Mouse (Mus musculus) heart, postnatal 4 days (tissue): ENCODE results near the gene Tox4. TPM values are rescaled to one million over a fixed set of nuclear protein-coding genes. Genes with fewer than 3 reads are reported as not detected.

ENCODE experiments used
- DNase-seq: peaks from one replicate; pipeline ENCODE4 v3.0.0; 2021
- total RNA-seq, 2 experiments: library from RNA; stranded (reverse); gene quantifications; 2 replicates each; pipeline ENCODE4 v1.2.3; 2021

Gene Tox4
- total RNA-seq, 2 experiments from 2014 or later = 37.4 to 39.3 TPM

DNA sequence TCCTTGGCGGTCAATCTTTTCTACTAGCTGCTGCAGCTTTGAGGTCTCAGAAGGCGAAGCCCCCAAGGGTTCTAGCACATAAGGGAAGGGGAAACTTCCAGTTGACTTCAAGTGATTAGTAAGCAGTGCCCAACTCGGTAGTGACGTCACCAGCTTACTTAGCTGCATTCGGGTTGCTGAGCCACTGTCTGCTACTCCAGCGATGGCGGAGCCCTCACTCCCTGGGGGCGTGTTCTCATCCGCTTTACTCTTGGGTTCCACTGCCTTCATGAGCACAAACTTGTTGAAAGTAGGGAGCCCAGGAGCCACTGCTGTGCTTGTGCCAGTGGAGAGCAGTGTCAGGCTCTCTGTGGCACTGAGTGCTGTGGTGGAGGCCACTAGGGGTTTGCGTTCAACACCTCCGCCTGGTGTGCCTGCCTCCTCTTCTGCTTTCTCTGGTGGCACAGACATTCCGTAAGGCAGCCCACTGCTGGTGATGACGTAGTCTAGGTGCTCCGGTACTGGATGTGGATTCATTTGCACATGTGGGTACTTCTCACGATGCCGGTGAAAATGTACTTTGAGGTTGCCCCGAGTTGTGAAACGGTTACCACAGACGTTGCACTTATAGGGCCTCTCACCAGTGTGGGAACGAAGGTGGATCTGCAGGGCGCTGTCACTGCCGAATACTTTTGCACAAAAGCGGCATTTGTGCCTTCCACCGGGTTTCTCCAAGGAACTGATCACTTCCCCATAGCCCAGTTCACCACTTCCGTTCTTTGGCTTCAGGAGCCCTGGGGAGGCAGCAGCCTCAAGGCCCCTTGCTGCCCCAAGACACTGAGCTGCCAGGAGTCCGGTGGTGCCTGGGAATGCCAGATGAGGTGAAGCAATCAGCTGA lies 35.2 kb downstream of the Tox4 start:
- no peak for DNase-seq

DNA sequence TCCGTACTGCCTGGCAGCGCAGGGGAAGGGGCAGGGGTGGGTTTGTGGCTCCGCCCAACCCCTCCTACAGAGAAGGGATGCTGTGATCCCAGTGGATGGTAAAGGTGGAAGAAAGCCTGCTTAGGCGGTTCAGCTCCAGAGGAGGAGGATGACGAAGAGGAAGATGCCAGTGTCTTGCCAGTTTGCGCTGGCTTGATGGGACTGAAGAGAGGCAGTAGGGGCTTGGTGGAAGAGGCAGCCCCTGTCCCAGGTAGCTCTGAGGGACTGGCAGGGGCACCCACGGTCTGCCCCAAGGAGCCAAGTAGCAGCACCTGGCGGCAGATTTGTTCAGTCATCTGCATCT lies 35.8 kb downstream of the Tox4 start:
- DNase-seq = no peak

DNA sequence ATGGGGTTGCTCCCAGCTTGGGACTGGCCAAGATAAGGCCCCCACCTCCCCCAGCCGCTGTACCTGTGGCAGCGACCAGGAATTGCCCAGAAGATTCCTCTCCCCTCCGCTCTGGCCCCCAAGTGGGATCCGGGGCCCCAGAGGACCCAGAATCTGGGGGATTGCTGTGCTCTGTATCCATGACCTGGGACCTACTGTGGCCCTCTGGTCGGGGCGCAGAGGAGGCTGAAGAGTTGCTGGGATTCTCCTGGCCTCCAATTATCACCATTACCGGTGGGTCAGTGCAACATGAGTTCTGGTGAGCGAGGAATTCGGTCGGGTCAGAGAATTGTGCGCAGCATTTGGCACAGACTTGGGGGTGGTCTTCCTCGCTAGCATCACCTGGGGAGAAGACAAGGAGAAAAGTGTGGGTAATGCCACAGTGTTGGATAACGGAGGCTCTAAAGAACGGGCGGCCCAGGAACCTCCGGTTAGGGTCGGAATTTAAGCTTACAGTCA lies 36.4 kb downstream of the Tox4 start:
- no peak for DNase-seq

DNA sequence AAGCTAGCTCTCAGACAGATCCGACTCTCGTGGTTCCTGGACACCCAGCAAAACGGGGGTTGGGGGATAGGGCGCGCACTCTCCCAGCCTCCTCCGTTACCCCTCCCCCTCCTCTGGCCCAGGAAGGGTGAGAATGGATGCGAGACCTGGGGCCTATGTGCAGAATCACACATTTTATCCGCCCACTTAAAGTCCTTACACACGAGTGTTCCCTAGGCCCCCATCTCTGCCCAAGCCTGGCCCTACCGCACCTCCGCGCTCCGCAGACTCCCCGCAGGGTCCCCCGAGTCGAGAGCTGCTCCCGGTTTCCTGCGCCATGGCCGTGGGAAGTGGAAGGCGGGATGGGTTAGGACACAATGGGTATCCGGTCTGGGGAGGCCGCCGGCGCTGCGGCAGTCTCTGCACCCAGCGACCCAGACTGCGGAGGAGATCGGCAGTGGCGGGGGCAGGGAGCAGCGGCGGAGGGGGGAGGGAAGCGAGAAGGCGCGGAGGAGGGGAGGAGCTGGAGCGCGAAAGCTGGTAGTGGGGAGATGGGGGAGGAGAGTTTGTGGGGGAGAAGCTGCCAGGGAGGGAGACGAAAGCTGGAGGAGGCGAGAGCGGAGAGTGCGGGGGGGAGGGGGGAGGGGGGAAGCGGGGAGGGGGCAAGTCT lies 37.0 kb downstream of the Tox4 start:
- peak; percentile 72 for DNase-seq

DNA sequence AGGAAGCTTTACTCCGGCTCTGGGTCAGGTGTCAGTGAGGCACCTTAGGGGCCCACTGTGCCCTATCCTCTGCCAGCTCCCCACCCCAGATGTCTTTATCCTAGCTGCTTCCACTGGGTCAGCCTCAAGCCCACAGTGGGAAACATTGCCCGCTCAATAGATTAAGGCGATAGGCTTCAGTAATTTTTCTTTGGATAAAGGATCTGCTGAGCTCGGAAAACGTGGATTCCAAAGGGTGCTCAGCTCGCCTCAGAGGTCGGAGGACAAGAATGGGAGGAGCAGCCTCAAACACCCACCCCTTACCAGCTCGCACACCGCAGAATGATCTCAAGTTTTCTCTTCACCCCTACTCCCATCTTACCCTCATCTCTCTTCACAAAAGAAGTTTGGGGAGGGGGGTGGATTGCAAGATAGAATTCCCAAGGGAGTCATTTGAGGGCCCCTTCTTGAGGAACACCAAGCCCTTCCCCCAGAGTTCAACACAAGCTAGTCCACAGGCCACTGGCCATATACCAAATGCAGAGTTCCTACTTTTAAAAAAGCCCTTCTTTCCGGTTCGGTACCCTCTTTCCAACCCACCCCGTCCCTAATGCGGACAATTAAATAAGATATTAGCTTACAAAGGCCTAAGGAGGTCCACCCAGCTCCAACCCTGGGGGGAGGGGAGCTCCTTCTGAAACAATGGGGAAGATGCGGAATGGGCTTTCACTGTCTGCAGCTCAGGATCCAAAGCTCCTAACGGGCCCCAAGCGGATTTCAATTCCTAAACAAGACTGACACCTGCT lies 37.7 kb downstream of the Tox4 start:
- DNase-seq = no peak

DNA sequence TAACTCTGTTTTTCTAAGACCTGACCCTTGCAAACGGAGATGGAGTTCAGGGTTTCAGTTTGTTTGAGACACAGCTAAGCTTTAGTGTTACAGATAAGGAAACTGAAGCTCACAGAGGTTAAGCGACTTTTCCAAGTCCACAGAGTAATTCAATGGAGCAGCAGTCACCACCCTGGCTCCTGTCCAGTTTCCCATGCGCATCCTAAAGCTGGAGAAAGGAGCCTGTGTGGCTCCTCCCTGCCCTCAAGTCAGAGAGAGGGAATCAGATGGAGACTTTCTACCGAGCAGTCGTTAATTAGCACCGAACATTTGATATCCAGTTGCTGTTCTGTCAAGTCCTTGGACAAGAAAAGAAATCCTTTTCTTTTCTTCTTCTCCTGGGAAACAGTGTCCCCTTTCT lies 40.4 kb downstream of the Tox4 start:
- DNase-seq = no peak

DNA sequence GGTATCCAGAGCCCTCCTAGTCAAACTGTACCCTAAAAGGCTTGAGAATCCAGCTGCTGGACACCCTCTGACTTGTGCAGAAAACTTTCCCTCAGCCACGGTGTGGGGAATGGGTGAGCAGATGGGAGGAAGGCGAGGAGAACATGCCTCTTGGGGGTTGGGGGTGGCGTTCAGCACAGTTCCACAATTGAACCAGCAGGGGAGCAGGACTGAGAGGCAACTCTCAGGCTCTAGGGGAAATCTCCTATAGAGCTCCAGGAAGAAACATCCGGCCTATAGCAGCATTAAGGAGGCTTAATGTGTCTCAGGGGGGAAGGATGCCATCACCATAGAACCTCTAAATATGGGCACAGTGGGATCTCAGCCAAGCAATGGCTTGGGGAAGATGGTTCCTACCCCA lies 46.9 kb downstream of the Tox4 start:
- DNase-seq = no peak

DNA sequence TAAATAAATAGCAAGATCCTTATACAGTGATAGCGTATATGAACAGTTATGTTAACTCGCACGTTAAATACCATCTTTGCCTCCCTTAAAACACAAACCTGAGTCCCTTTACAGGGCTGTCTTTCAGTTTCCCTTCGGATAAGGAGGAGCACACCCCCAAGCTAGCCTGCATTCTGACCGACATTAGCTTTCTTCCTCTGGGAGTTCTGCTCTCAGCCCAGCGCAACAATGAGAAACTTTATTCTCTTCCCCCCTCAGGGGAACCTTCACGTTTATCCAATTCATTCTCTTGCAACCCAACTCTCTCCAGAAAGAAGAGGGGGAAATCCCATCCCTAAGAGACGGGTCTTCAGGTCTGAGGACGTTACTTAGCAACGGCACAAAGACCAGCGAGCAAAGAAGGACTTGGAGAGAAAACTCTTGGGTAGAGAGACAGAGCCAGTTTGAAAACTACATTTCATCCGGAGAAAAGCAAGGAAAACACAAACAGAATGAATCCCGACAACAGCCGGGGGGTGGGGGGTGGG lies 48.5 kb downstream of the Tox4 start:
- no peak for DNase-seq

DNA sequence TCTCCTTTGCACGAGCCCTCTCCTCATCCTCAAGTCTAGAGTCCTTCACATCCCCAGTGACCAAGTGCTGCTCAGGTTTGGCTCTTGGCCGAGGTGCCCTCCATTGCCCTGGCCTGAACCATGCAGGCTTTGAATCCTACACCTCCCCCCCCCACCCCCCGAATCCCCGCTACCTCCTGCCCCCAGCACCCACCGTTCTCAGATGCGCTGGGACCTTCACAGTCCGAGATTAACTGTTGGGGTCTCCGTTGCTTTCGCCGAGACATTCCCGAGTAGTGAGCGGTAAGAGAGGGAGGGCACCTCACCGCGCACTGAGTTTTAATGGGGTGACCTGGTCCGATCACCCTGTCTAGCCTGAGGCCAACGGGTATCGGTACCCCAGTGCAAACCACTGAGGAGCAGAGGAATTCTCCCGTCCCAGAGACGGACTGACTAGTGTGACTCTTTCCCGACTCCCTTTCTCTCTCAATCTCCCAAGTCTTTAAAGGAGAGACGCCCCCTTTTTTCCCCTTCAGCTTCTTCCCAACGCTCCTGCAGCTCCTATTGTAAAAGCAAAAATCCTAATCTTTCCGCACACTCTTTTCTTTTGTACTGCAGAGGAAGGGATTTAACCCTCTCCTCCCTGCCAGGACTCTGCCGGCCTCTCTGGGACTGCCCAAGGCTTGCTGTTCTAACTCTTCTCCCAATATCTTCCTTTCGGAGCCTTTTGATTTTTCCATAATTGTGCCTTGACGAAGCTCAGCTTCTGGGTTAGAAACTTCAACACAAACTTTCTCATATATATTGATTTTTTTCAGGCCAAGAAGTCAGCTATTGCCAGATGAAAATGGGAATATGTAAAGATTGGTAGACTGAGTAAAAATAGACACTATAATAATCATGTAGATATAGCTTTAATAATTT lies 49.2 kb downstream of the Tox4 start, which contains the start of gene Sall2:
Gene Sall2, minus strand, starts transcription at position 853 of the 903 bp plus-strand sequence.
- no peak for DNase-seq

DNA sequence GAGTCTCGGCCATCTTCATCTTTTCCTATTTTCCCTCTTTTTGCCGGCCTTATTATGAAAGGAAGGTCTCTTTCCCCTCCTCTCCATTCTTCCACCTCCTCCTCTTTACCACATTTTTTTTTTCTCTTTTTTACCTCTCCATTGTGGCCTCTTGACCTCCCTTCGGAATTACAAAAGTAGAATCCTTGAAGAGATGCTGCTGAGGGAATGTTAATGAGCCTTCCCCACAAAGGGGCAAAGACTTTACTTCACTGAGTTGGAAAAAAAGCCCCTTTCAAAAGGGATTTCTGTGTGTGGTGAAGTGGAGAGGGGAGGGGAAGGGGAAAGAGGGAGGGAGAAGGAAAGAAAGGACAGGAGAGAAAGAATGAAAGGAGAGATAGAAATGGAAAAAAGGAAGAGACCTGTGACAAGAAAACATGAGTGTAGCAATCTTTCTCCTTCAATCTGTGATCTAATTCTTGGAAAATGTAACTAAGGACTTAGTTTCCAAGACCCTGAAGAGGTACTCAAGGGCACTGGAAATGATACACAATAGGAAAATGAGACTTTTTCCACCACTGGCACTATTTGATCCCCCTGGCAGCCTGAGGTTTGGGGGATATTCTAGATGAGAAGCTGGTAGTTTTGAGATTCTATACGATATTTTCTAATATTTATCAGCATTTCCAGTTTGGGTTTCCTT lies 52.3 kb downstream of the Tox4 start:
- no peak for DNase-seq

DNA sequence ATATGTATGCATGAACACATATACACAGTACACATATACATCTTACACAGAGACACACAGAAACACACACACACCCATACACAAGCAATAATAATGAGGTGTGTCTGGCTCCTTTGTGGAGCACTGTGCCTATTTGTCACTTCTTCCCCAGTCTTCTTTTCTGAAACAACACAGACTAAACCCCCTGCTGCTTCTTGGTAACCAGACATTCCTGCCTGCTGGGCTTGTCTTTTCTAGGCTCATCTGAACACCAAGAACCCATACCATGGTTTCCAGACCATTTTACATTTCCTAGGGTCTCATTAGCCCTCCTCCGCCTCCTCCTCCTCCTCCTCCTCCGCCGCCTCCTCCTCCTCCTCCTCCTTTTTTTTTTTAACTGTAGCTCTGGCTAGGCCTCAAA lies 53.2 kb downstream of the Tox4 start:
- DNase-seq = no peak

DNA sequence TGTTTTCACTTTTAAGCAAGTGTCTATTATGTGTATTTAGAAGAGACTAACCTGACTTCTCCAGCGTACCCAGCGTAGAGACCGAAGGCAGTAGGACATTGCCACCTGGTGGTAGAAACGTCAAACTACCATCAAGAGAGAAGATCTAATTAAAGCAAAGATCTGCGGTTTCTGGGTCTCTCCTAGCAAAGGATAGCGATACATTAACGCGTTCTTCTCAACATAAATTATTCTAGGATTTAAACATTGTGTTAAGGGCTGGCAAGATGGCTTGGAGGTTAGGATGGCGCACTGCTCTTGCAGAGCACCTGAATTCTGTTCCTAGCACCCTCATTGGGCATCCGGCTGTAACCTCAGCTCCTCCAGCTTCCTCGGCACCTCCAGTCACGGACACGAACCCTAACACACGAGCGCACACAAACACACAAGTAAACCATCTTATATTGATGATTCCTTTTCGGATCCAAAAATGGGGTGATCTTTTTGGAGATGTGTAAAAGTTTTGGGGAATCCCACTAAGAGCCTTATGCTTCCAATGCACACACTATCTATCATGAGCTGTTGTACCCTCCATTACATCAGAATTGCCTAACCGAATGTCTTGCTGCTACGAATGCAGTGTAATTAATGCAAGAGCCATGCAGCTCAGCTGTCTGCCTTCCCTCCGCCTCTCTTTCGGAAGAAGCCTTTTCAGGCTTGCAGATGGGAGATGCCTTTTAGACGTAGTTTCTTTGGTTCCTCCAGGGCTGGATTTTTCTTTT lies 60.0 kb downstream of the Tox4 start:
- DNase-seq = peak; percentile 70

DNA sequence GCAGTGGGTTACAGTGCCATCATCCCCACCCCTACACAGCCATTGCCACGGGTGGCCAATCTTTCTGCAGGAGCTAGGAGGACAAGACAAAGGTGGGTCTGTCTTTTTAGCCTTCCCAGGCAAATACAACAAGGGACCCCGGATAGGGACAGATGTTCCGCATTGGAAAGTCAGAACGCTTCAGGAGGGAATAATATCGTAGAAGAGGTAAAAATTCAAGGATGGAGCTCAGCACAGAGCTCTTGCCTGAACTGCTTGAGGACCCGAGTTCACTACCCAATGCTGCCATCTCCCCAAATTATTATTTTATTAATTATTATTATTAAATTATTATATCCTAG lies 60.5 kb downstream of the Tox4 start:
- DNase-seq = no peak

Other genes starting within 250 kb of the Tox4 start
- not detected for gene Olfr221, start 236.7 kb upstream of the Tox4 start, total RNA-seq
- gene Hnrnpc, start 175.1 kb upstream of the Tox4 start, total RNA-seq = 100 to 1,000 TPM; 183 to 190 TPM
- gene Rpgrip1, start 168.4 kb upstream of the Tox4 start, total RNA-seq = under 1 TPM; 0.55 to 0.59 TPM
- 10 to 100 TPM; 48.5 to 50.6 TPM for gene Supt16, start 81.7 kb upstream of the Tox4 start, total RNA-seq
- gene Chd8, start 21.4 kb upstream of the Tox4 start, total RNA-seq = 10 to 100 TPM; 73.8 to 76.4 TPM
- gene Rab2b, start 399 bp downstream of the Tox4 start, total RNA-seq = 10 to 100 TPM in 1 of 2 experiments, 1 to 10 TPM in 1; 8.9 to 10.6 TPM
- gene Mettl3, start 26.0 kb downstream of the Tox4 start, total RNA-seq = 10 to 100 TPM; 13.6 to 15.4 TPM
- 1 to 10 TPM; 6.1 to 6.4 TPM for gene Sall2, start 49.6 kb downstream of the Tox4 start, total RNA-seq
- gene Olfr1513, start 77.3 kb downstream of the Tox4 start, total RNA-seq = not detected
- not detected for gene Olfr1512, start 100.0 kb downstream of the Tox4 start, total RNA-seq
- gene Olfr1511, start 118.2 kb downstream of the Tox4 start, total RNA-seq = not detected
- gene Olfr1510, start 135.2 kb downstream of the Tox4 start, total RNA-seq = not detected
- not detected for gene Olfr1509, start 163.8 kb downstream of the Tox4 start, total RNA-seq
- not detected for gene Olfr1508, start 188.3 kb downstream of the Tox4 start, total RNA-seq
- not detected for gene Olfr1507, start 216.6 kb downstream of the Tox4 start, total RNA-seq